Comparison of ENCODE assay signal across 26 mouse cellular contexts in the genomic region with DNA sequence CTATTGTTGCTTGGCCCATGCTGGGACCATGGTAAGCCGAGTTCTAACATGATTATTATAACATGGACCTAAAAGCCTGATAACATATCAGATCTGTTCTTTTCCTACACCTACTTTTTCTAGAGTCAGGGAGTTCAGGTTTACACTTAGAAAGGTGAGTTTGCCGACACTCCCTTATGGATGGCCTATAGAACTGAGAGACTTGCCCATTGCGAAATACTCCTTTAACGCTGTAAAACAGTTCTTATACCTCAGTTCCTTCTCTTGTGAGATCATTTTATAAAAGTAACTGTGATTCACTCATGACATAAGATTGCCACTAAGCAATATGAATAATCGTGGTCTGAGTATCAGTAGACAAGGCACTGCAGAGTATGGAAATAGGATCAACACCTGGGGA.
"Had no signal": no experiment of that assay in that cellular context is flagged by ENCODE, and none has a peak within 500 bp of the region (broad histone marks: within the 10 kb centered on the region; RNA-seq: fewer than 3 reads in every experiment).

No protein-coding gene starts in this region.

- DNase-seq: gastrocnemius, postnatal 14 days; gastrocnemius, postnatal 36 days; heart, adult 18-20 months; heart, postnatal 10 days; heart, postnatal 4 days; kidney, adult 11 months; kidney, adult 2 months; kidney, adult 9 months; kidney, postnatal 14 days; kidney, postnatal 36 days; layer of hippocampus, adult 9-11 months; layer of hippocampus, postnatal 36 days; liver; liver, embryonic 13.5 days had no signal

- H3K27me3 ChIP-seq: heart, embryonic 12.5 days; hindbrain, embryonic 12.5 days; kidney, embryonic 15.5 days; liver, embryonic 13.5 days had no signal

- H3K4me3 ChIP-seq: heart, embryonic 10.5 days; heart, embryonic 12.5 days; hindbrain, embryonic 10.5 days; hindbrain, embryonic 12.5 days; kidney, embryonic 15.5 days; limb, embryonic 10.5 days; limb, embryonic 12.5 days; liver, embryonic 13.5 days had no signal

- H3K9ac ChIP-seq: heart, embryonic 12.5 days; hindbrain, embryonic 12.5 days; hindbrain, embryonic 14.5 days; kidney, embryonic 15.5 days; limb, embryonic 12.5 days; liver, embryonic 13.5 days had no signal

- H3K36me3 ChIP-seq: heart, embryonic 10.5 days; heart, embryonic 12.5 days; hindbrain, embryonic 10.5 days; hindbrain, embryonic 12.5 days; kidney, embryonic 15.5 days; limb, embryonic 10.5 days; limb, embryonic 12.5 days; liver, embryonic 13.5 days had no signal

- H3K9me3 ChIP-seq: heart, embryonic 10.5 days; heart, embryonic 12.5 days; hindbrain, embryonic 10.5 days; hindbrain, embryonic 12.5 days; kidney, embryonic 15.5 days; limb, embryonic 10.5 days; limb, embryonic 12.5 days; liver, embryonic 13.5 days had no signal

- ATAC-seq: hindbrain, embryonic 16.5 days; inflammation-experienced regulatory T-cells, adult 6 months had no signal

- H3K4me1 ChIP-seq: heart, embryonic 10.5 days; heart, embryonic 12.5 days; hindbrain, embryonic 10.5 days; hindbrain, embryonic 12.5 days; kidney, embryonic 15.5 days; limb, embryonic 10.5 days; limb, embryonic 12.5 days; liver, embryonic 13.5 days had no signal

- H3K4me2 ChIP-seq: heart, embryonic 12.5 days; hindbrain, embryonic 12.5 days; hindbrain, embryonic 14.5 days; kidney, embryonic 15.5 days; limb, embryonic 12.5 days; liver, embryonic 11.5 days; liver, embryonic 13.5 days had no signal

- H3K27ac ChIP-seq: heart, embryonic 10.5 days; hindbrain, embryonic 10.5 days; hindbrain, embryonic 12.5 days; hindbrain, embryonic 14.5 days; kidney, embryonic 15.5 days; kidney, postnatal 0 days; limb, embryonic 10.5 days; limb, embryonic 12.5 days; liver, embryonic 13.5 days had no signal
